Mouse (Mus musculus) olfactory bulb, adult 2 months (tissue): Measurements from ENCODE around the gene Rpl10-ps3. TPM values are rescaled to one million over a fixed set of nuclear protein-coding genes. Genes with fewer than 3 reads are reported as not detected.

ENCODE experiments used
- H3K27ac ChIP-seq: fragments of 200-500 bp; 2 replicates; pipeline ENCODE4 v1.5.1; 2012; ENCODE audit warnings: low read depth, low read length; ENCODE audit not compliant: insufficient read depth
- H3K4me1 ChIP-seq: fragments of 200-500 bp; 2 replicates; pipeline ENCODE4 v1.6.1; 2012; ENCODE audit warnings: low read length; ENCODE audit not compliant: control insufficient read depth, insufficient read depth
- H3K4me3 ChIP-seq: fragments of 200-500 bp; 2 replicates; pipeline ENCODE4 v1.5.1; 2012; ENCODE audit warnings: mild to moderate bottlenecking, low read depth, low read length, moderate library complexity; ENCODE audit not compliant: insufficient read depth
- CTCF ChIP-seq: fragments of 200-500 bp; IDR thresholded peaks from 2 replicates; pipeline ENCODE4 v1.5.1; 2012; ENCODE audit warnings: low read depth, mild to moderate bottlenecking, low read length, moderate library complexity; ENCODE audit not compliant: insufficient read depth
- POLR2A ChIP-seq: fragments of 200-500 bp; IDR thresholded peaks from 2 replicates; pipeline ENCODE4 v1.6.1; 2012; ENCODE audit warnings: mild to moderate bottlenecking, low read depth, low read length, moderate library complexity; ENCODE audit not compliant: insufficient read depth
- WGBS: fragments of 180-500 bp; shearing (Covaris S2); methylation state at CpG from one replicate; pipeline ENCODE4 v1.1.7; 2018; 5-methylcytosine and 5-hydroxymethylcytosine counted together
- polyA plus RNA-seq: library from polyadenylated mRNA; stranded (reverse); fragments of >200 nt; gene quantifications from 2 replicates; pipeline ENCODE4 v1.2.4, GENCODE M21; 2012; ENCODE audit warnings: low replicate concordance; ENCODE audit not compliant: missing spikeins, insufficient read depth, insufficient read length

Gene Rpl10-ps3
- polyA plus RNA-seq, 1 experiment, result not detected

- WGBS, result 45% methylated on average over 3 of the region's 3 CpGs
- TF ChIP-seq CTCF, result no peak
- no peak for TF ChIP-seq POLR2A
- Histone ChIP-seq H3K4me3 (no peak overlapping the region), H3K27ac (no peak overlapping the region), H3K4me1 (no peaks in the 10 kb centered on the region)
Observed at GRCm38 (mm10) chr9:50357331-50357730, 12.6 kb upstream of the Rpl10-ps3 start.

GRCm38 (mm10) chr9:50351746-50352145 is 7.0 kb upstream of the Rpl10-ps3 start:
- Histone ChIP-seq H3K4me1 (peaks cover 2% of the 10 kb centered on the region; the same call in 1 of the 2 replicates), H3K4me3 (no peak overlapping the region), H3K27ac (no peak overlapping the region)
- 45% methylated on average over 4 of the region's 4 CpGs for WGBS
- TF ChIP-seq CTCF (no peak), POLR2A (no peak)

- TF ChIP-seq CTCF (no peak), POLR2A (no peak)
- H3K27ac ChIP-seq, result no peak overlapping the region
- no peak overlapping the region for H3K4me3 ChIP-seq
- 85% methylated on average over 1 of the region's 1 CpGs for WGBS
- peaks cover 5% of the 10 kb centered on the region; the same call in 1 of the 2 replicates for H3K4me1 ChIP-seq
Observed at GRCm38 (mm10) chr9:50350571-50350970, 5.8 kb upstream of the Rpl10-ps3 start.

- Histone ChIP-seq H3K4me3 (no peak overlapping the region), H3K4me1 (peaks cover 5% of the 10 kb centered on the region; the same call in 1 of the 2 replicates), H3K27ac (no peak overlapping the region)
- WGBS, result 89% methylated on average over 3 of the region's 3 CpGs
- TF ChIP-seq CTCF, result no peak
- no peak for TF ChIP-seq POLR2A
Observed at GRCm38 (mm10) chr9:50349156-50349555, 4.4 kb upstream of the Rpl10-ps3 start.

GRCm38 (mm10) chr9:50348256-50348655 is 3.5 kb upstream of the Rpl10-ps3 start:
- TF ChIP-seq POLR2A (no peak), CTCF (no peak)
- 90% methylated on average over 10 of the region's 10 CpGs for WGBS
- Histone ChIP-seq H3K4me1 (peaks cover 5% of the 10 kb centered on the region; the same call in 1 of the 2 replicates), H3K27ac (no peak overlapping the region), H3K4me3 (no peak overlapping the region)

- Histone ChIP-seq H3K4me1 (peaks cover 2% of the 10 kb centered on the region; the same call in 1 of the 2 replicates), H3K27ac (no peak overlapping the region), H3K4me3 (no peak overlapping the region)
- 95% methylated on average over 7 of the region's 7 CpGs for WGBS
- TF ChIP-seq POLR2A, result no peak
- no peak for TF ChIP-seq CTCF
Observed at GRCm38 (mm10) chr9:50335539-50336325, 9.0 kb downstream of the Rpl10-ps3 start.

- WGBS, result 27% methylated on average over 6 of the region's 6 CpGs
- H3K4me1 ChIP-seq, result peaks cover 2% of the 10 kb centered on the region; the same call in 1 of the 2 replicates
- TF ChIP-seq POLR2A (no peak), CTCF (no peak)
Observed at GRCm38 (mm10) chr9:50333413-50333812, 11.4 kb downstream of the Rpl10-ps3 start.

GRCm38 (mm10) chr9:50324355-50325225 is 20.2 kb downstream of the Rpl10-ps3 start:
- H3K4me3 ChIP-seq, result no peak overlapping the region

More at GRCm38 (mm10) chr9:50333413-50333812, 11.4 kb downstream of the Rpl10-ps3 start:
- Histone ChIP-seq H3K4me3 (no peak overlapping the region), H3K27ac (no peak overlapping the region)

GRCm38 (mm10) chr9:50320729-50321128 is 24.0 kb downstream of the Rpl10-ps3 start:
- H3K4me1 ChIP-seq, result no peaks in the 10 kb centered on the region
- 48% methylated on average over 1 of the region's 1 CpGs for WGBS
- no peak for TF ChIP-seq CTCF
- no peak for TF ChIP-seq POLR2A
- no peak overlapping the region for H3K27ac ChIP-seq
- H3K4me3 ChIP-seq, result no peak overlapping the region

More at GRCm38 (mm10) chr9:50324355-50325225, 20.2 kb downstream of the Rpl10-ps3 start:
- Histone ChIP-seq H3K27ac (no peak overlapping the region), H3K4me1 (no peaks in the 10 kb centered on the region)
- TF ChIP-seq POLR2A (no peak), CTCF (no peak)
- 76% methylated on average over 9 of the region's 9 CpGs for WGBS
